Mouse (Mus musculus) hindbrain, embryonic 13.5 days (tissue): ENCODE results near the gene Shld1. TPM values are rescaled to one million over a fixed set of nuclear protein-coding genes. Genes with fewer than 3 reads are reported as not detected.

Experiments
- ATAC-seq: fragments of 200-750 bp; cut with Nextera tagmentation; 2 replicates; pipeline ENCODE4 v1.8.0; 2017; ENCODE audit warnings: moderate TSS enrichment; ENCODE audit not compliant: low FRiP score
- H3K27ac ChIP-seq: fragments of 300-500 bp; sonication (generic); 2 replicates; pipeline ENCODE4 v1.5.1; 2015; ENCODE audit warnings: inconsistent platforms, mild to moderate bottlenecking, moderate library complexity
- H3K27me3 ChIP-seq: fragments of 300-500 bp; sonication (generic); 2 replicates; pipeline ENCODE4 v1.6.1; 2015; ENCODE audit warnings: mild to moderate bottlenecking, inconsistent platforms
- H3K36me3 ChIP-seq: fragments of 300-500 bp; sonication (generic); 2 replicates; pipeline ENCODE4 v1.6.1; 2015; ENCODE audit warnings: mild to moderate bottlenecking, inconsistent platforms
- H3K4me1 ChIP-seq: fragments of 300-500 bp; sonication (generic); replicated peaks from 2 replicates; pipeline ENCODE4 v1.6.1; 2015; ENCODE audit warnings: inconsistent platforms
- H3K4me2 ChIP-seq: fragments of 300-500 bp; sonication (generic); 2 replicates; pipeline ENCODE4 v1.6.1; 2015; ENCODE audit warnings: inconsistent platforms, mild to moderate bottlenecking, moderate library complexity
- H3K4me3 ChIP-seq: fragments of 300-500 bp; sonication (generic); 2 replicates; pipeline ENCODE4 v1.5.1; 2015; ENCODE audit warnings: mild to moderate bottlenecking, inconsistent platforms
- H3K9ac ChIP-seq: fragments of 300-500 bp; sonication (generic); 2 replicates; pipeline ENCODE4 v1.6.1; 2015; ENCODE audit warnings: mild to moderate bottlenecking, inconsistent platforms
- H3K9me3 ChIP-seq: fragments of 300-500 bp; sonication (generic); 2 replicates; pipeline ENCODE4 v1.6.1; 2016; ENCODE audit warnings: inconsistent platforms
- WGBS: fragments of 180-500 bp; shearing (Covaris S2); methylation state at CpG from one replicate; pipeline ENCODE4 v1.1.7; 2015; 5-methylcytosine and 5-hydroxymethylcytosine counted together
- polyA plus RNA-seq: library from polyadenylated mRNA; unstranded; fragments of >200 nt; fragmentation: Nextera tagmentation; extraction: Ambion mirVana; gene quantifications from 2 replicates; pipeline ENCODE4 v1.2.1, GENCODE M21; 2015

The Shld1 gene
- polyA plus RNA-seq, 1 experiment from 2014 or later = 25.5 TPM

DNA sequence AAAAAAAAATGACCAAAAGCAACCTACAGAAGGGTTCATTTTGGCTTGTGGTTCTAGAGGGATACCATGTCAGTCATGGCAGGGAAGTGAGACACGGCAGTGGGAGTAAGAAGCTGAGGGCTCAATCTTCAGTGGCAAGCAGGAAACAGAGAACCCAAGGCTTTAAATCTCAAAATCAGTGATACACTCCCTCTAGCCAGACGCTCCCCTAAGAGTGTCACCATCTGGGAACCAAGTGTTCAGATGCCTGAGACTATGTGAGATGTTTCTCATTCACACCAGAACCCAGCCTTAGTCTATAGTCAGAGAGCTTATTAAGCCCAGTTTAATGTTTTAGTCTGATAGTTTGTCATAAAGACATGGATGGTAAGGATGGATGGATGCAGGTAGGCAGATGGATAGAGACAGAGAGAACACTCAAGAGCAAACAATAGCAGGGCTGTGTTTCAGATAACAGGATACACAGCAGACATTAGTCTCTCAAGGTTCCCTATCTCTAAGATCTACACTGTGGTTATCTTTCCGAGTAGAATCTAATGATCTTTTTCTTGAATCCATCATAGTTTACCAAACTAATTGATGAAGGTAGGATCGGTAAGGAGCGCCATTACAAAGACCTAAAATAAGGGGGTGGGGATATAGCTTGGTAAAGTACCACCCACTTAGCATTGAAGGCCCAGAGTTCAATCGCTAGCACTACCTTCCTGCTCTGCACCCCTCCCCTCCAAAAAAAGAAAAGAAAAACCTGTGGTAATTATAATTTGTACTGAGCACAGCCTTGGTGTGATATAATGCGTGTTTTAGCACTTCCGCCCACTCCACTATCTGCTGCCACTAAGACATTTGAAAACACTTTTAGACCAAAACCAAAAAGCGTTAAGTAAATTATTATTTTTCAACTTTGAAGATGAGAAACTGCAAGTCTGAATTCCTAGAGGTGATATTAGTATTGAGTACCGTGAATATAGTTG, 47.2 kb downstream of the Shld1 start:
- no peak overlapping the region for H3K9ac ChIP-seq
- no peaks in the 10 kb centered on the region for H3K36me3 ChIP-seq
- 0 out of 2 replicates have a peak, but pooled peaks cover 3% of the 10 kb centered on the region for H3K4me1 ChIP-seq
- no peaks in the 10 kb centered on the region for H3K27me3 ChIP-seq
- H3K9me3 ChIP-seq = no peaks in the 10 kb centered on the region
- no peak overlapping the region for H3K4me2 ChIP-seq
- 93% methylated on average over 10 of the region's 10 CpGs for WGBS
- H3K27ac ChIP-seq = no peak overlapping the region
- no peak overlapping the region for H3K4me3 ChIP-seq
- ATAC-seq = no peak

DNA sequence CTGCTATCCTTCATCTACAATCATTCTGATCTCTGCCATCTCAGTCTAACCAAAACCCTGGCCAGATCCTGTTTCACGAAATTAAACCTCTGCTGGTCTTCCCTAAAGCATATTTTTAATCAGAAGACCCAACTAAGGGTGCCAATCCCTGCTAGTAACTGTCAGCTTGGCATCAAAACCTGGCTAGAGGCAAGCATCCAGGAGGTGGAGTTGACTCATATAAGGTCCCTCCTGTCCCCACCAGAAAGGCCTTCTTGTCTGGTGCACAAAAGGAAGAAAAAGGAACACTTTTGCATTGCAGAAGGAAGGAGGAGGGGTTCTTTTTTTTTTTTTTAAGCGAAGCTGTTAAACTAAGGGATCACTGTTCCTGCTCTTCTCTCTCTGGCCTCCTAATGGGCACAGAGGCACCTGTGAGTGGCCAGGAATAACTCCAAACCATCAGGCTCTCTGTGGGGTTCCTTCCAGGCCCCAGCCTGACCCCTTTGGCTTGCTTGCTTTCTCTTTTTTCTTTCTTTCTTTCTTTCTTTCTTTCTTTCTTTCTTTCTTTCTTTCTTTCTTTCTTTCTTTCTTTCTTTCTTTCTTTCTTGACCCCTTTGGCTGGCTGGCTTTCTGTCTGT, 52.2 kb downstream of the Shld1 start:
- Histone ChIP-seq H3K4me3 (no peak overlapping the region), H3K4me2 (no peak overlapping the region), H3K9me3 (no peaks in the 10 kb centered on the region), H3K4me1 (peaks cover 9% of the 10 kb centered on the region; the same call in 1 of the 2 replicates), H3K36me3 (no peaks in the 10 kb centered on the region), H3K27me3 (no peaks in the 10 kb centered on the region), H3K9ac (no peak overlapping the region), H3K27ac (no peak overlapping the region)
- no peak for ATAC-seq
- 43% methylated on average over 2 of the region's 2 CpGs for WGBS

DNA sequence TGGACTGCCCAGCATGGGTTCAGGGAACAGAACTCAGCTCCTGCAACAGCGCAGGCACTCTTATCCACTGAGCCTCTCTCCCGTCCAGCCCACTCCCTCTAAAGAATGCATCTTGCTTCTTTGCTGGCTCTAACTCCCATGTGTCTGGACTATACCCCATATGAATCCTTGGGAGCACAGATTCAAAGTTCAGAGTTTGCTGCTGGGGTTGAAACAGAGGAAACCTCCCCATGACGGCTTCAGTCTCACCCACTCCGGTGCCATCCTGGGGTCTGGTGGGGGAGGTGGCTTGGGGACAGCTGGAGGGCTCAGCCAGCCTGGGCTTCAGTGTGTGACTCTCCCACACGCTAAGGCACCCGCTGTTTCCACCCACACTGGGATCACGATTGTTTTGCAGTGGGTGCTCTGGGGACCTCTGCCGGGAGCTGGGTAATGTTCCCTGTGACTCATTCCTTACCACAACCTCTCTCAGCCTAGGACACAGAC, 55.2 kb downstream of the Shld1 start:
- 33% methylated on average over 8 of the region's 8 CpGs for WGBS
- Histone ChIP-seq H3K4me2 (no peak overlapping the region), H3K36me3 (no peaks in the 10 kb centered on the region), H3K4me1 (peaks cover 9% of the 10 kb centered on the region; the same call in 1 of the 2 replicates), H3K9me3 (no peaks in the 10 kb centered on the region), H3K27me3 (no peaks in the 10 kb centered on the region), H3K4me3 (no peak overlapping the region), H3K9ac (no peak overlapping the region), H3K27ac (no peak overlapping the region)
- peak; percentile 39; the same call in 1 of the 2 replicates for ATAC-seq

DNA sequence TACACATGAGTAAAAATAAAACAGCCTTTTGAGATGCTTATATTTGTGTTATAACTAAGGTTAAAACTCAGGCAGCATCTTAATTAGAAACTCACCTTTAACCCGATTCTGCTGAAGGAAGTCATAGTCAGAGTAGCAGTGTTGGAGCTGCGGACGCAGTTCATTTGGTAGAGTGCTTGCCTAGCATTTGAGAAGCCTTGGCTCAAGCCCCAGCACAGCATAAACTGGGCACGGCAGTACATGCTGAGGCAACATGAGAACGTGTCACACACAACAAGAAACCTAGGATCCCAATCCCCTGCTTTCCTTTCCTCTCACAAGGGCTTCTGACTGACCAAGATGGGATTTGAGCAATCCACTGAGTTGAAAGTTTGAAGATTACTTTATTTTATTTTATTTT, 58.1 kb downstream of the Shld1 start:
- no peaks in the 10 kb centered on the region for H3K36me3 ChIP-seq
- no peaks in the 10 kb centered on the region for H3K27me3 ChIP-seq

DNA sequence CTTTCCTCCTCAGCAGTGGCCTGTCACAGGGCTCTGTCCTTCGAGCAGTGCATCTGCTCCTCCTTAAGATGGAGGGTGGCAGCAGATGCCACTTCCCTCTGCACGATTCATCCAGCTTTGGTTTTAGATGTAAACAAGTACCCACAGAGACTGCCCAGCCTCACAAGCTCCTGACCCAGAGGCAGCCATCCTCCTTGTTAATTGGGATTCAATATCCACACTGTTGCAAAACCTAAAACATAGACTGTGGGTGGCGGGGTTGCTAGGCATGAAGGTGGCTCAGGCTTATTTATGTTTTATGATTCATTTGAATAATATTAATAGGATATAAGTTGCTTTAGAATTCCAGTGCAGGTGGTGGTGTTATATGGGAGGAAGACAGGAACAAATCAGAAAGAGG, 59.4 kb downstream of the Shld1 start:
- no peak overlapping the region for H3K4me3 ChIP-seq
- H3K4me1 ChIP-seq = peaks cover 6% of the 10 kb centered on the region; the same call in 1 of the 2 replicates
- no peak overlapping the region for H3K27ac ChIP-seq
- no peaks in the 10 kb centered on the region for H3K9me3 ChIP-seq
- H3K36me3 ChIP-seq = peaks cover 10% of the 10 kb centered on the region
- no peak overlapping the region for H3K4me2 ChIP-seq
- no peak overlapping the region for H3K9ac ChIP-seq
- no peak for ATAC-seq
- H3K27me3 ChIP-seq = no peaks in the 10 kb centered on the region
- 88% methylated on average over 3 of the region's 3 CpGs for WGBS

More for the DNA sequence above, 58.1 kb downstream of the Shld1 start:
- no peak overlapping the region for H3K9ac ChIP-seq
- no peak for ATAC-seq
- H3K27ac ChIP-seq = no peak overlapping the region
- 94% methylated on average over 5 of the region's 5 CpGs for WGBS
- H3K4me3 ChIP-seq = no peak overlapping the region
- no peak overlapping the region for H3K4me2 ChIP-seq
- no peaks in the 10 kb centered on the region for H3K9me3 ChIP-seq
- H3K4me1 ChIP-seq = peaks cover 6% of the 10 kb centered on the region; the same call in 1 of the 2 replicates

DNA sequence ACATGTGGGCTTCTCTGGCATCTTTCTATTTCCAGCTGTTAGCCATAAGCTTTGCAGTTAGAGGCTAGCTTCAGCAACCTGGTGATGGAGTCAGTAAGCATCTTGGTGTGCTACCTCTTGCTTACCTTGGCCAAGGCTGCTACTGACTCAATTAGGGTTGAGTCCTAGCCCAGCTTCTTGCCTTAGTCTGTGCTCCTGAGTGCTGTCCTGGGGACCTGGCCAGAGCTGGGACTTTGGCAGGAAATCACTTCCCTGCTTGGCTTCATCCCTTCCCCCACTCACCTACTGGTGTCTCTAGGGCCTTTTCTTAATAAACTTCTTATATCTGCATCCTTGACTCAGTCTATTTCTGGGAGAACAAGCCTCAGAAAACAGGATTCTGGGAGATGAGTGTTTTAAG, 64.0 kb downstream of the Shld1 start:
- Histone ChIP-seq H3K9ac (no peak overlapping the region), H3K4me2 (no peak overlapping the region), H3K4me1 (peaks cover 3% of the 10 kb centered on the region; the same call in 1 of the 2 replicates), H3K9me3 (no peaks in the 10 kb centered on the region), H3K27me3 (no peaks in the 10 kb centered on the region), H3K27ac (no peak overlapping the region), H3K4me3 (no peak overlapping the region), H3K36me3 (peaks cover 12% of the 10 kb centered on the region)
- no peak for ATAC-seq

DNA sequence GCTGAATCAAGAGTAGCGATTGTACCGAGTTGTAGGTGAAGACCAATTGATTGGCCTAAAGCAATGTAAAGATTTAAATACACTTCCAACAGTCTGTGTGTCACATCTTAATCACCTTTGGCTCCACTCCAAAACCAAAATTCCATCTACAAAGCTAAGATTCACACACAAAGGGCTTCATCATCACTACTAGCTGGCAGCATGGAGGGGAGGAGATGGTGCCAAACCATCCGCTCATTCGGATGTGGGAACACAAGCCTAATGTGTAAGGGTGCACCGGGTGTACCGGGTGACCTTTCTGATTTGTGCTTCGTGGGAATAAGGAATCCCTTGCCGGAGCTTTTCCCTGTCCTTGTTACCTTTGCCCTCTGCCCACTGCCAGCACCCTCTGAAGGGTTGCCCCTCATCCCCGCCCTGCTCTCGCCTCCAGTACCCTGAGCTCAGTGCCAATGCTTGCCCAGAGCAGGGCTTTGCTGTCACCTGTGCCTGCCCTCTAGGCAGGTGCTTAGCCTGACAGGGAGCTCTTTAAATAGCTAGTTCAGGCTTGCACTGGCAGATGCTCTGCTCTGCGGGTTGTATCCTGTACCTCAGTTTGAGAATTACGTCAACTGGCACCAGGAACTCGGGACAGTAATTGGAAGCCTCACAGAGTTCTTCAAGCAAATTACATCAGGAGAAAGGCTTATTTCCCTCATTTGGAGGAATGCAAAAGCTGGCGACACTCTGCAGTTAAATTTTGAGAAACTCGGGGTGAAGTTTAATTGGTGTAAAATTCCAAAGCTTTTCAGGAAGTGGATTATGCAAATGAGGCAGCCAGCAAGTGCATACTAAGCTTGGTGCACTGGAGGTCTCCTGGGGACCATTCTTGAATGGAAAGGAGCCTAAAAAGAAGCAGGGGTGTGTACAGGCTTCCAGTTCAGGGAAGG, 64.7 kb downstream of the Shld1 start:
- Histone ChIP-seq H3K9me3 (no peaks in the 10 kb centered on the region), H3K9ac (no peak overlapping the region), H3K36me3 (peaks cover 12% of the 10 kb centered on the region), H3K4me1 (peaks cover 3% of the 10 kb centered on the region; the same call in 1 of the 2 replicates), H3K4me3 (no peak overlapping the region), H3K4me2 (no peak overlapping the region), H3K27ac (no peak overlapping the region), H3K27me3 (no peaks in the 10 kb centered on the region)
- WGBS = 77% methylated on average over 15 of the region's 15 CpGs
- ATAC-seq = peak; percentile 32; the same call in 1 of the 2 replicates

DNA sequence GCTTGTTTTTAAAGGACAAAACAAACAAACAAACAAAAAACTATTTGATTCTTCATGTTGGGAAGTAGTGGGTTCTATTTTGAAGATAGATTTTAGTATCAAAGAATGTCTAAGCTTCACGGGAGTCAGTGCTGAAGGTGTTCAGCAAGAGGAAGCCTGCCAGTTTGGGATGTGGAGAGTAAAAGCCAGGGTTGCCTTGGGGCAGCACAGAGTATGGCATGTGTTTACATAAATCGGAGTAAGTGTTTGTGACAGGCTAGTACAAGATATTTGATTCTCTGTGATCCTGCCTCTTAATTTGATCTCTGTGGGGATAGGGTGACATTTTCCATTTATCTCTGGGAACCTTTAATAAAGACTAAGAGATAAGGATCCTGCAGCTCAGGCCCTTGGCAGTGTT, 65.7 kb downstream of the Shld1 start:
- H3K4me2 ChIP-seq = no peak overlapping the region
- no peak overlapping the region for H3K9ac ChIP-seq
- peaks cover 3% of the 10 kb centered on the region; the same call in 1 of the 2 replicates for H3K4me1 ChIP-seq
- H3K9me3 ChIP-seq = no peaks in the 10 kb centered on the region
- H3K27me3 ChIP-seq = no peaks in the 10 kb centered on the region
- H3K4me3 ChIP-seq = no peak overlapping the region
- no peak for ATAC-seq
- WGBS = 93% methylated on average over 2 of the region's 2 CpGs
- no peak overlapping the region for H3K27ac ChIP-seq
- peaks cover 12% of the 10 kb centered on the region for H3K36me3 ChIP-seq

DNA sequence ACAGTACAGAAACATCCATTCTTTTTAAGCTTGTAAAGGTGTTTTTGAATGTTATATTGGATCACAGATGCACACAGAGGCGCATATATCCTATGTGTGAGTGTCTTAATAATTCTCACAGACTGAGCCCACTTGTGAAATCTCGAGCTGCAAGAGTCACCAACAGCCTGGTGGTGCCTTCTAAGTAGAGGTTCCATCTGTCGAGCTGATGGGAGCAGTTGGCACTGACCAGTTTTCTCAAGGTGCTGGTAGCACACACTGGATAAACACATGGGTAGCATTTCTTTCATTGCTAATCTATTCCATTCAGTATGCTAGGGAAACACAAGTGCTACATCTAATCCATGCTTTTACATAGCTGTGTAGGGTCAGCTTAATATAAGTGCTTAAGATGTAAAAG, 66.4 kb downstream of the Shld1 start:
- no peaks in the 10 kb centered on the region for H3K27me3 ChIP-seq
- H3K9ac ChIP-seq = no peak overlapping the region
- no peak overlapping the region for H3K27ac ChIP-seq
- ATAC-seq = no peak
- WGBS = 81% methylated on average over 3 of the region's 3 CpGs
- H3K9me3 ChIP-seq = no peaks in the 10 kb centered on the region
- H3K4me1 ChIP-seq = peaks cover 3% of the 10 kb centered on the region; the same call in 1 of the 2 replicates
- H3K4me3 ChIP-seq = no peak overlapping the region
- peaks cover 12% of the 10 kb centered on the region for H3K36me3 ChIP-seq
- no peak overlapping the region for H3K4me2 ChIP-seq

DNA sequence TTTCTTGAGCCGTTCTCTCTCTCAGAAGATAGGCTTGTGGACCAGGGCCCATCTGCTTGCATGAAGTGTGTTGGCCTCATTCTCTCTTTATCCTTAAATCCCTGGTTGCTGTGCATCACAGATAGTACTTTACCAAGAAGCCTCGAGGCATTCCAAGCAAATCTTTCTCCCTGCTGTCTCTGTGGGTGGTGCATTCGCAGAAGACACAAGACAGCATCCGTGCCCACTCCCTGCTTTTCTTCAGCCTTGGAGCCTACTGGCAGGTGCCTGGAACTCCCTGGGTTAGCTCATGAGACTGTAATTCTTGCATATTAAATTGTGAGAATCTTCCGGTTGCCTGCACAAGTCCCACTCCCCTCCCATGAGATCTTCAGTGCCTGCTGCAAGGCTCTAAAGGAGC, 71.2 kb downstream of the Shld1 start:
- H3K27me3 ChIP-seq = no peaks in the 10 kb centered on the region
- no peak for ATAC-seq
- H3K27ac ChIP-seq = no peak overlapping the region
- no peaks in the 10 kb centered on the region for H3K4me1 ChIP-seq
- H3K4me2 ChIP-seq = no peak overlapping the region
- 59% methylated on average over 5 of the region's 5 CpGs for WGBS
- no peak overlapping the region for H3K4me3 ChIP-seq
- H3K9me3 ChIP-seq = no peaks in the 10 kb centered on the region
- H3K36me3 ChIP-seq = no peaks in the 10 kb centered on the region
- no peak overlapping the region for H3K9ac ChIP-seq

DNA sequence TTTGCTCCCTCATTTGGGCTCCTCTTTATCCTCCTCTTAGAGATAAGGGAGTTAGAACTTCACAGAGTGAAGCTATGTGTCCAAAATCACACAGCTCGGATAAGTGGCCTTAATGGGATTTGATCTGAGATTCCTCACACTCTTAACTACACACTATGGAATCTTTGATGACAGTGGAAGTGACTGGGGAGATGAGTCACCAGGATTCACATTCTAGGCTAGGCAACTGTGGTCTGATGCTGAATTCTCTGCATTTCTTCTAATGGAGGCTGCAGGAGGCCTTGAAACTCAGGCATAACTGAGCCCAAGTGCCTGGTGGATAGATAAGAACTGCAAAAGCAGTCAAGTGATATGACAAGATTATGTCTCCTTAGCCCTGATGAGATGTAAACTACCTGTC, 84.1 kb downstream of the Shld1 start:
- ATAC-seq = no peak
- WGBS = 84% methylated on average over 1 of the region's 1 CpGs
- Histone ChIP-seq H3K4me1 (no peaks in the 10 kb centered on the region), H3K36me3 (no peaks in the 10 kb centered on the region), H3K9me3 (no peaks in the 10 kb centered on the region), H3K4me3 (no peak overlapping the region), H3K4me2 (no peak overlapping the region), H3K27me3 (no peaks in the 10 kb centered on the region), H3K9ac (no peak overlapping the region), H3K27ac (no peak overlapping the region)
